Mouse (Mus musculus) regulatory T cell (primary cell): Measurements from ENCODE around the gene Cks1b.

ENCODE experiments used
- in situ Hi-C: fragments of 300-600 bp; cut with MboI, MseI; formaldehyde crosslinking; loops from one replicate; pipeline ENCODE4 v1.15.1; 2025; ENCODE audit warnings: high pct_unique_total_duplicates

The Cks1b gene

DNA sequence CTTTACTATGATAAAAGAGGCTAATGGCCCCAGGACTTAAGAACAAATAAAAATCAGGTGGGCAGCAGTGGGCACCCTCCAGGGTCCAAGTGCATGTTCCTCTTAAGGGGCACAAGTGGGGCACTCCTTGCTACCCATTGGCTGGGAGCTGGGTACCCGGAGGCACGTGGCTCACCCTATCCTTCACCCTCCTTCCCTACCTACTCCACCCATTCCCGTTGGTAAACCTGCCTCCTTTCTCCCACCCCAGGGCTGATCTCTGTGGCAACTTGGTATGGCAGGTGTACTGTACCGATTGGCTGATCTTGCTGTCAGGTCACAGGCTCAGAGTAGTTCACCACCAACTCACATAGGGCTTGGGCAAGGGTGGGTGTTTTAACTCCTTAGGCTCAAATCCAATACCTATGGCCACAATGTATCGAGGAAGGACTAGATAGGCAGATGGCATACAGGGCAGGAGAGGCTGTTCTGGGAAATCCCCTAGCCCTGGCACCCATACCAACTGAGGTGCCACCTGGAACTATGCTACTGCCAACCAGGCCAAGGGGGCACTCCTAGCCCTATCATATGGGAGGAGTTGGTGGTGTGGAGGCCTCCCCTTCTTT, 34.4 kb downstream of the Cks1b start:
- in situ Hi-C loops, result no loop called here

DNA sequence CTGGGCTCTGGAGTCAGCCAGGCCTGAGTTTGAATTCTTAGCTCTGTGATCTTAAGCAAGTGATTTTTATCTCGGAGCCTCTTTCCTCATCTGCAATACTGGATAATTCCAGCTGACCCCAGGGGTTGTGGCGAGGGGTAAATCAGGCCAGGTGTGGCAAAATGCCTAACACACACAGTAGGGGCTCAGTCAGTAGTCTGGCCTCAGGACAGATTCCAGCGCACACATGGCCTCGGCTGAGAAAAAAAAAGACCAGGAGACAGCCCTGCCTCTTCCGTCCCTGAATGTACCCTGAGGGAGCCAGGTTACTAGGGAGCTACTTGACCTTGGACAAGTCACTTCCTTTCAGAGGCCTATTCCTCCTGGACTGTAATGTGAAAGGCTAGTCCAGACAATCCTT, 35.2 kb downstream of the Cks1b start:
- in situ Hi-C loops, result no loop called here

DNA sequence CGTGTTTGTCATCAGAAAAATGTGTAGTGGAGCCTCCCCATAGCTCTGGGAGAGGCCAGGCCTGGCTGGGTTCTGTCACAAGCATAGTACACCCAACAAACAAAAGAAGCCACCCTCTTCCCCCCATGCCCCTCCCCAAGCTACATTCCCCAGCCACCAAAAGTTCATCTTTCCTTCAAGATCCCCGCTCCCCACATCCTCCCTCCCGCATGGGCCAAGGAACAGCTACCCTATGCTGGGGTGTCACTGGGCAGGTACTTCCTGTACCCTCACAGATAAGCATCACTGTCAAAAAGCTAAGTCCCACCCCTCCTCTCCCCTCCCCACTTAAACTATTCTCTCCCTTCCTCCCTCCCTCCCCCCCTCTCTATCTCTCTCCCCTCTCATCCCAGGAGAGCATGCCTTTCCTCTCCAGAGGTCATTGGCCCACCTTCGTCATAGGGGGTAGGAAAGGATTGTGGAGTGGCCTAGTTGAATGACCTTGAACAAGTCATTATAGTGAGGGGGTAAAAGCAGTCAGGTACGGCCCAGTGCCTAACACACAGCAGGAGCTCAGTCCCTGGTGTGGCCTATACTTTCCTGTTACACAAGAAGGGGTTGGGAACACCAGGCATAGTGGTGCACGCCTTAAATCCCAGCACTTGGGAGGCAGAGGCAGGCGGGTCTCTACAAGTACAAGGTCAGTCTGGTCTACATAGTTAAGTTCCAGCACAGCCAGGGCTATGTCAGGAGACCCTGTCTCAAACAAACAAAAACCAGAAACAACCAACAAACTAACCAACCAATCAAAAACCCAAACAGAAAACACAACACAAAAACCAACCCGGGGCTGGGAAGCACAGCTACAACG, 35.9 kb downstream of the Cks1b start:
- in situ Hi-C loops, result no loop called here

DNA sequence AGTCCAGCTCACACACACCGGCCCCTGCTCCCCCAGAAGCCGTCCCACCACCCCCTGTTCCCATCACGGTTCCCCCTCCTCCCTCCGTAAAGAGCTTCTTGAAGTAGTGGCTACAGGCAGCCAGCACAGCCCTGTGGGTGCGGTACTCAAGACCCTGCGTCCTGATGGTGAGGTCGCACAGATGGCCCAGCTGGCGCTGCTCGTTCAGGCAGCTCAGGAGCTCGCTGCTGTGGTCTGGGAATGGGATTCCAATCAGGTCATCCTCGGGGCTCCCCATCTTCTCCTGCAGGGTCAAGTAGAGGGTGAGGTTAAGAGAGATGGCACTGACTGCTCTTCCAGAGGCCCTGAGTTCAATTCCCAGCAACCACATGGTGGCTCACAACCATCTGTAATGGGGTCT, 37.0 kb downstream of the Cks1b start:
- in situ Hi-C loops, result no loop called here

DNA sequence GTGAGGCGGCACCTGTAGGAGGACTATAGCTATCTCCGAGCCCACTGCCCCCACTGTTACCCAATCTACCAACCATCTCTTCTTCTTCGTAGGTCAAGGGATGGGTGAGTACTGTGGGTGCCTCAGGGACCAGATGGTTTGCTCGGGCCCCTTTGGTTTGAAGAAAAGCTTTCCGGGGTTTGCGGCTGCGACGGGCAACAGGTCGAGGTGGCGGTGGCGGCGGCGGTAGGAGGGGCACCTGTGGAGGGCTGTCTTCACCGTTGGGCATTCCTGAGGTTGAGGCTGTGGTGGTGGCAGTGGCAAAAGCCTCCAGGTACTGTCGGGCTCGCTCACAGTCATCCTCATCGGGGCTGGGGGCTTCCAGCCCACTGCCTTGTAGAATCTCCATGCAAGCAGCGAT, 37.5 kb downstream of the Cks1b start:
- in situ Hi-C loops, result no loop called here

DNA sequence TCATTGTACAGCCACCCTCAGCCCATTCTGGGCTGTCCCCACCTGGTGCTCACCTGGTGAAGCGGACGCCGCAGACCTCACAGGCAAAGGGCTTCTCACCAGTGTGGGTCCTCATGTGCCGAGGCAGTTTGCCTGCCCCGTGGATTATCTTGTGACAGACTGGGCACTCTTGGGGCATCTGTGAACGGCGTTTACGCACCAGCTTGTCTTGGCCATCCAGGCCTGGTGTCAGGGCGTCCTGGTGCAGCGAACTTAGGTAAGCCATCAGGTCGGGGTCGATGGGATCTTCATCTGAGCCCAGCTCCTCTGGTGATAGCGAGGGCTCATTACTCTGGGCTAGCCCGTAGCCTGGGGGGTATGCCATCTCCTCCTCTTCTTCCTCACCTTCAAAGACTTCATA, 37.9 kb downstream of the Cks1b start:
- in situ Hi-C loops, result no loop called here

DNA sequence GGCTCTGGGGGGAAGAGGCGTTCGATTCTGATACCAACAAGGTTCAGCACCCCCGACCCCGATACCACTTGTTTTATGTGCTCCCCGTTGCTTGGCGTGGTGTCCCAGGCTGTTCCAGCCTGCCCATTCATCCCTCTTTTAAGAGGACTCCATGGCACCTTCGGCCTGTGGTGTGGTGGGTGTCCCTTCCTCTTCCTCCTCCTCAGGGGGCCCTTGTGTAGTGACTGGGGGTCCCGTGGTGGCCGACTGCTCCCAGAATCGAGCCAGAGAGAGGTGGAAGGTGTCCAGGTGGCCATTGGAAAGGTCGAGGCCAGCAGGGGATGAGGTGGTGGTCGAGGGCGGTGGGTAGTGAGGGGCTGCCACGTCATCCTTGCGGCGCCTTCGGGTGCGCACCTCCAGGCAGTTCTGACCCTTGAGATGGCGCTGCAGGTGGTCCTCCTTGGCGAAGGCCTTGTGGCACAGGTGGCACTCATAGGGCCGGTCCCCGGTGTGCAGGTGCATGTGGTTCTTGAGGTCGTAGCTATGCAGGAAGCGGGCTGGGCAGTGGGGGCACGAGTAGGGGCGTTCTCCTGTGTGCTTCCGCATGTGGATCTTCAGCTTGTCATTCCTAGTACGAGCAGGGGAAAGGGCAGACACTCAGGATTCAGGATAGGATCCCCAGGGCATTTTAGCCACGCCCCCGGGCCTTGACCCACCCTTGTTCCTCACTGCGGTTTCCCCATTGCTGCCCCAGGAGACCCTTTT, 38.6 kb downstream of the Cks1b start:
- in situ Hi-C loops, result no loop called here

DNA sequence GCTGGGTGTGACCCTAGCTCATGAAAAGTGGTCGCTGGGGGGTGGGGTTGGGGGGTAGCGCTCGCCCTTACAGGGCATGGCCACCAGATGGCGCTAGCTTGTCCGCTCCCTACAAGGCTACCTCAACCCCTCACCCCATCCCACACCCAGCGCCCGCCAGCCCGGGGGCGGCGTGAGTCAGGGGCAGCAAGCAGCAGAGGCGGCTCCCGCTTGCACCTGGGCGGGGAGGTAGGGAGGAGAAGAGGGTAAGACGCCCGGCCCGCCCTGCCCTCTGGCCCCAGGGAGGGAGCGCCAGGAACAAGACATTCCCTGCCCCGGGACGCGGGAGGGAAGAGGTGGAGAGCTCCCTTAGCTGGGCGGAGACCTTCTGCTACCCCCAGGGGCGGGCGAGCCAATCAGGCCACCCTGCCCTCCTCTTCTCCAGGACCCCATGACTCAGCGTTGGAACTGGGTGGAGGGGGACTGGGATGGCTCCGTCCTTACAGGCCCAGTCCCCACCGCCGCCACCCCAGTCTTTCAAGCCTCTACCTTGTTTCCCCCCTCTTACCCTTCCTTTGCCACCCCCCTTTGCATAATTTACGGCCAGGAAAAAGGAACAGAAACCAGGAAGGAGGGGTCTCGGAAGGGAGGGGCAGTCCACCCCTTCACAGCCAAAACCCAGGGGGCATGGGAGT, 39.7 kb downstream of the Cks1b start:
- in situ Hi-C loops, result no loop called here

DNA sequence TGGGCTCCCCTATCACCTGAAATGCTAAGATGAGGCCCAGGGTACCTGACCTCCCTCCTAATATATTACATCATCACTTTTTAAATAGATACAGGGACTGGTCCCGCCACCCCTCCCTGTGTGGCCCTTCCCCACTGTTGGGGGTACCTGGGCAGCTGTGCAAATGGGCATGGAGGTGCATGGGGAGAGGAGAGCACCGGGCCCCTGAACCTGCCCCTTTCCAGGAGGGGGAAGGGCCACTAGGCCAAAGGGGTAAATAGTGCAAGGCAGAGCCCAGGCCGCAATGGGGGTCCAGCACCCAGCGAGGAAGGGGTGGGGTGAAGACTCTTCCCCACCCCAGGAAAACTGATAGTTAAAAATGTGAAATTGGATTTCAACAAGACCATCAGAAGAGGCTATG, 40.4 kb downstream of the Cks1b start:
- in situ Hi-C loops, result no loop called here

DNA sequence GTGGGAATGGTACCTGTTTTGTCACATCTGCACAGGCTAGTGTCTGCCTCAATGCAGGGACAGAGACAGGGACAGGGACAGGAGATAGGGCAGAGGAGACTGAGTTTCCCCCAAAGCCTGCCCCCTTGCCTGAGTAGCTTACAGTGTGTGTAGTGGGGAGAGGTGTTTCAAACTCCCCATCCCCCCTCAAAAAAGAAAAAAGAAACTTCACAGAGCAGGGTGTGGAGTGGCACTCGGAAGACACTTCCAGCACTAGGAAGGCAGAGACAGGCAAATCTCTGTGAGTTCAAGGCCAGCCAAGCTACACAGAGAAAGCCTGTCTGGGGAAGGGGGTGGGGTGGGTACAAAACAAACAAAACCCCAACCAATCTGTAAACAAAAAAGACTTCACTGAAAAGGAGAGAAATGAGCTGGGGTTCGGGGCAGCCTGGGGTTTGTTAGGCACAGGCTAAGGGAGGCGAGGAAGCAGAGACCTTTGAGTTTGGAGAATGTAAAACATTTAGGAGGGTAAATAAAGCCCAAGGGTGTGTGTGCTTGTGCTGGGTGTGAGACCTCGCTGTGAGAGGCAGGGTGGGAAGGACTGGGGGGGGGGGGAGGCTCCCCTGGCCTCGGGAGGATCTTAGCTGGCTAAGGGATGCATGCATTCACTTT, 44.5 kb downstream of the Cks1b start:
- in situ Hi-C loops, result no loop called here

DNA sequence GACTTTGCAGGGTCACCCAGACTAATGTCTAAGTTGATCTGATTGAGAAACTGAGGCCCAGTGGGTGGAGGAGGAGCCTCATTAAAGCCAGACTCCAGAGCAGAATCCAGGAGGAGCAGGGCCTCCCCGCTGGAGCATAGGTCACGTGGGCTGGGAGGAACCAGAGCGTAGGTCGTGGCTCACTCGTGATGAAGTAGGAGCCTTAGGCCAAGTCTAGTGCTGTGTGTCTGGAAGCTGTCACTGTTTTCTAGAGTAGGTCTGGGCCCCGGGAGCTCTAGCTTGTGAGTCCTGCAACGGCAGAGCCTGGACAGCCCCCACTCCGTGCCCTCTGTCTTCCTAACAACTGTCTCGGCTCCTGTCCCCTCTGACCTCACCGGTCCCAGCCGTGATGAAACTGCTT, 50.8 kb downstream of the Cks1b start:
- in situ Hi-C loops, result no loop called here

DNA sequence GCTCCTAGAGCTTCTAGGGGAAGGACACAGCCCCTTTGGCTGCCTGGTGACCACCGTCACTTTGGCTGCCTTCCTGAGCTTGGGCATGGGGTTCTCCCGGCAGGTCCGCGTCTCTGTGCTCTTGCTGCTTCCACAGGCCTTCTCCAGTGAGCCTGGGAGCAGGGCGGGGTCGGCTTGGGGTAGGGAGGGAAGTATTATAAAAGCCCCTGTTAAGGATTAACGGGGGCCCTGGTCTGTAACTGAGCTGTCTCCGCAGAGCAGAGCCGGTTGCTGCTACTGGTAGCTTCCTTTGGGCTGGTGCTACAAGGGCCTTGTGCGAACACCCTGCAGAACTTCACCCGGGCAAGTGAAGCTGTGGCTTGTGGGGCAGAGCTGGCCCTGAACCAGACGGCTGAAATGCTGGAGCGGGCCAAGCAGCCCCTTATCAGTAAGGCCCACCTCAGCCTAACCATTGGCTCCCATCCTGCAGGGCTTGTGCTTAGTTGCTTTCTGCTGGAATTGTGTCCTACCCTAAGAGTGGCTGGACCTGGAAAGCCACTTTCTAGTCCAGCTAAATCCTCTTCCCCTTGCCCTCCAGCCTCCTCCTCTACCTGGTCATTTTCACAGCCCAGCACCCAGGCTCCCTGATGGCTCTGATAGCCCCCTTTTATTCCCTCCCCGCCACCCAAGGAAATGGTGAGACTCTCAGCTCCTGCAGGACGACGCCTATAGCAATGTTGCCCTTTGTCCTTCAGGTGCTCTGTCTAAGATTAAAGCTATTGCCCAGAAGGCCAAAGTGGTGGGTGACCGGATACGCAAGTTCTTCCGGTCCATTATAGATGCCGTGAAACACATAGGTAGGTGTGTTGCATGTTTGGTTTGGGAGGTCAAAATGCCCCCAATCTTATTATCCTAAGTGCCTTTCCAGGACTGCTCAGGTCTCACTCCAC, 52.4 kb downstream of the Cks1b start:
- in situ Hi-C loops, result no loop called here
